ENCODE assay signal across 9 mouse cellular contexts in genomic region chr7:96718201-96719155, GRCm38 (mm10).
DNase-seq lines count a peak whose midpoint lies in the region; ATAC-seq lines count a peak whose summit lies in the region.
"Had no signal": no experiment of that assay in that cellular context is flagged by ENCODE, and none has a peak within 500 bp of the region (broad histone marks: within the 10 kb centered on the region; RNA-seq: fewer than 3 reads in every experiment).

No protein-coding gene starts in this region.

- H3K4me1 ChIP-seq in forebrain, embryonic 16.5 days (replicated peaks; ENCODE audit: control insufficient read depth, insufficient read depth, low read length): peaks cover 37% of the 10 kb centered on the region
- H3K4me1 ChIP-seq in midbrain, embryonic 11.5 days (ENCODE audit: control insufficient read depth, insufficient read depth, low read length): peaks cover 24% of the 10 kb centered on the region
- H3K4me1 ChIP-seq: liver, embryonic 12.5 days had no signal

- H3K27me3 ChIP-seq in forebrain, embryonic 16.5 days (replicated peaks; ENCODE audit: control insufficient read depth, insufficient read depth, low read length): no peaks in the 10 kb centered on the region
- H3K27me3 ChIP-seq in midbrain, embryonic 11.5 days (ENCODE audit: control insufficient read depth, insufficient read depth, low read length): peaks cover 58% of the 10 kb centered on the region
- H3K27me3 ChIP-seq: liver, embryonic 12.5 days had no signal

- no peaks in the 10 kb centered on the region for H3K9me3 ChIP-seq in forebrain, embryonic 16.5 days (ENCODE audit: control insufficient read depth, low read length)
- no peaks in the 10 kb centered on the region for H3K9me3 ChIP-seq in midbrain, embryonic 11.5 days (ENCODE audit: control insufficient read depth, low read length)
- H3K9me3 ChIP-seq: liver, embryonic 12.5 days had no signal

- peak; percentile 6 for DNase-seq in ZHBTc4 (ENCODE audit: low read depth, low spot score)
- DNase-seq in adrenal gland, postnatal 36 days: peak; percentile 67 to 73
- peak; percentile 96 for DNase-seq in midbrain, embryonic 11.5 days (ENCODE audit: low spot score, missing footprints)
- no peak for DNase-seq in lung, postnatal 25 days (ENCODE audit: low spot score)
- DNase-seq in spleen, postnatal 4 days (ENCODE audit: low spot score in 2 of 2): no peak

- WGBS in forebrain, embryonic 16.5 days: 18% methylated on average over 14 of the region's 14 CpGs
- WGBS in midbrain, embryonic 11.5 days: 28% methylated on average over 14 of the region's 14 CpGs

- H3K27ac ChIP-seq in forebrain, embryonic 16.5 days (ENCODE audit: low read length): peak overlapping the region; percentile 77
- peak overlapping the region; percentile 78 for H3K27ac ChIP-seq in midbrain, embryonic 11.5 days (ENCODE audit: low read depth, low read length)
- H3K27ac ChIP-seq: liver, embryonic 12.5 days had no signal

- no peaks in the 10 kb centered on the region for H3K36me3 ChIP-seq in forebrain, embryonic 16.5 days (ENCODE audit: control insufficient read depth, insufficient read depth)
- H3K36me3 ChIP-seq in midbrain, embryonic 11.5 days (ENCODE audit: control insufficient read depth, insufficient read depth, low read length): no peaks in the 10 kb centered on the region
- H3K36me3 ChIP-seq: G1E; liver, embryonic 12.5 days had no signal

- no peak overlapping the region for H3K4me2 ChIP-seq in forebrain, embryonic 16.5 days (ENCODE audit: low read length)
- H3K4me2 ChIP-seq in midbrain, embryonic 11.5 days: no peak overlapping the region
- H3K4me2 ChIP-seq: liver, embryonic 12.5 days had no signal

- peak; percentile 87 for ATAC-seq in forebrain, embryonic 16.5 days
- peak; percentile 91 for ATAC-seq in midbrain, embryonic 11.5 days (ENCODE audit: low FRiP score)
- no peak for ATAC-seq in erythroid progenitor cell, adult 5-6 weeks (replicated peaks; ENCODE audit: low FRiP score, poor library complexity, severe bottlenecking)
- ATAC-seq: liver, embryonic 12.5 days had no signal

- H3K9ac ChIP-seq in forebrain, embryonic 16.5 days (replicated peaks; ENCODE audit: low read depth, low read length): 0 out of 2 replicates have a peak overlapping the region, but pooled peaks have one; percentile 20
- H3K9ac ChIP-seq in midbrain, embryonic 11.5 days (ENCODE audit: low read length): no peak overlapping the region; the same call in 1 of the 2 replicates
- H3K9ac ChIP-seq: liver, embryonic 12.5 days had no signal

- no peak overlapping the region for H3K4me3 ChIP-seq in forebrain, embryonic 16.5 days (replicated peaks; ENCODE audit: low read length)
- H3K4me3 ChIP-seq in midbrain, embryonic 11.5 days (ENCODE audit: low read depth, low read length): no peak overlapping the region
- H3K4me3 ChIP-seq: liver, embryonic 12.5 days had no signal

Comparison
In these comparisons a context has a peak if more than half of its experiments do, and no peak if none do; other contexts are left out.
1. DNase-seq: peak in ZHBTc4 (single experiment), adrenal gland, postnatal 36 days (2 of 2) and midbrain, embryonic 11.5 days (single experiment); none in lung, postnatal 25 days (single experiment) and spleen, postnatal 4 days (0 of 2).